Mouse (Mus musculus) thymus, adult 2 months (tissue): Measurements from ENCODE around the gene Cdkn1b.

Experiments used
- CTCF ChIP-seq: fragments of 200-500 bp; IDR thresholded peaks from 2 replicates; pipeline ENCODE4 v1.5.1; 2012; ENCODE audit warnings: mild to moderate bottlenecking, control low read depth, low read length, moderate library complexity, borderline replicate concordance; ENCODE audit not compliant: control insufficient read depth, poor library complexity, insufficient read depth; ENCODE audit errors: extremely low read depth
- POLR2A ChIP-seq: fragments of 200-500 bp; IDR thresholded peaks from 2 replicates; pipeline ENCODE4 v1.6.1; 2012; ENCODE audit warnings: mild to moderate bottlenecking, low read length, control low read depth, moderate library complexity; ENCODE audit not compliant: control insufficient read depth, poor library complexity, insufficient read depth; ENCODE audit errors: extremely low read depth

DNA sequence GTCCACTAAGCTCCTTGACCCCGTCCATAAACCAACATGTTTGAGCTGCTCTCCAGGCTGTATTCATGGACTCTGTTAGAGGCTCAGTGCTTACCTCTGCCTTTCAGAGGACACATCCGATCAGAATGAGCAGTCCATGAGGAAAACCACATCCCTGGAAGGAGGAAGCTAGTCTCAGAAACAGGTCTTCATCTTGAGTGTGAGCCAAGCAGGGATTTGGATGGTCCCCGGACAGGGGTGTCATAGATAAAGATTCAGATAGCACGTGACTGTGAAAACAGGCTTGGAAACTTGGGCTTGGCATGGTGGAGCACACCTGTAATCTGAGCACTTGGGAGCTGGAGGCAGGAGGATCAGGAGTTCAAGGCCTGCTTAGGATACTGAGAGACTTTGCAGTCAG lies 9.7 kb downstream of the Cdkn1b start:
- TF ChIP-seq POLR2A (no peak), CTCF (no peak)
